Mouse (Mus musculus): ENCODE data around the gene Usp39. TPM values are rescaled to one million over a fixed set of nuclear protein-coding genes. Genes with fewer than 3 reads are reported as not detected.

Usp39 gene
- polyA plus RNA-seq, 1 experiment from 2014 or later = 38.3 TPM

DNA sequence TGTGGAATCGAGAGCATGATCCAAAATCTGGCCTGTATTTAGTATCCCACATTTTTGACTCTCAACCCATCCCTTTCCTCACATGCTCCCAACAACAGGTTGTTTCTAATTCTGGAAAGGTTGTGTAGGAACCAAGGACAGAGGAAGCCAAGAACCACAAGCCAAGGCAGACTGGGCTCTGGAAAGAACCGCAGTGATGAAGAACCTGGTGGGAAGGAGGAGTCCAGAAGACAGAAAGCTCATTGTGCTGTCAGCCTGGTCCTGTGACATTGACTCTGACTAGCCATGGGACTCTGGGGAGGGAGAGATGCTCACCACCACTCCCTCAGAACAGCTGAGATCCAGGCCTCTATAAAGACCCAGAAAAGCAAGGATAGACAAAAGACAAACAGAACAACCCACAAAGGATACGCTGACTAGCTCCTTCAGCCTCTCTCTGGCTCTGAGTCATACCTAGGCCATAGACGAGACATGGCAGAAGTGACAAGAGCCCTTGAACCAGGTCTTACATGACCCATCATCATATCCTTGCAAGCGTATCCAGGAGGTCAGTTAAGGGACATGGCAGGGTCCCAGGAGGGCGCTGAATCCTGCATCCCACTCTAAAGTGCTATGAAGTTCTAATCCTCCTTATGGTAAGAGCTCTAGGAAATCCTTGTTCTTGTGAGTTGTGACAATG lies 38.3 kb upstream of the Usp39 start:
- WGBS = 78% methylated on average over 6 of the region's 6 CpGs

DNA sequence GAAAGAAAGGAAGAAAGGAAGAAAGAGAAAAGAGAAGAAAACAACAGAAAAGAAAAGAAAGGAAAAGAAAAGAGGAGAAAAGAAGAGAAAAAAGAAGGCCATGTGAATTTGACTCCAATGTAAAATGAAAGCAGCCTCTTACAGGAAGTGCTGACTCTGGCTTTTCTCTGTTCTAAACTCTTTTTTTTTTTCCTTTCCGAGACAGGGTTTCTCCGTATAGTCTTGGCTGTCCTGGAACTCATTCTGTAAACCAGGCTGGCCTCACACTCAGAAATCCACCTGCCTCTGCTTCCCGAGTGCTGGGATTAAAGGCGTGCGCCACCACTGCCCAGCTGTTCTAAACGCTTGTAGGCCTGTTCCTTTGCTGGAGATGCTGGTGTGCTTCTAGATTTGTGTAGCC lies 37.5 kb upstream of the Usp39 start:
- H3K4me2 ChIP-seq = no peak overlapping the region
- WGBS = 74% methylated on average over 6 of the region's 6 CpGs
- H3K9ac ChIP-seq = no peak overlapping the region
- no peaks in the 10 kb centered on the region for H3K27me3 ChIP-seq (replicated peaks)
- peaks cover 3% of the 10 kb centered on the region; the same call in 1 of the 2 replicates for H3K4me1 ChIP-seq
- no peak overlapping the region for H3K4me3 ChIP-seq (replicated peaks)
- H3K27ac ChIP-seq = no peak overlapping the region
- H3K36me3 ChIP-seq = peaks cover 28% of the 10 kb centered on the region
- ATAC-seq (ENCODE audit: insufficient read depth, low FRiP score, low read depth) = no peak
- H3K9me3 ChIP-seq = no peaks in the 10 kb centered on the region

More for the DNA sequence above, 38.3 kb upstream of the Usp39 start:
- no peak overlapping the region for H3K27ac ChIP-seq
- H3K9me3 ChIP-seq = no peaks in the 10 kb centered on the region
- H3K36me3 ChIP-seq = peaks cover 29% of the 10 kb centered on the region
- peaks cover 8% of the 10 kb centered on the region for H3K4me1 ChIP-seq
- no peaks in the 10 kb centered on the region for H3K27me3 ChIP-seq (replicated peaks)
- H3K4me2 ChIP-seq = no peak overlapping the region
- no peak for ATAC-seq (ENCODE audit: insufficient read depth, low FRiP score, low read depth)
- H3K4me3 ChIP-seq (replicated peaks) = no peak overlapping the region
- no peak overlapping the region for H3K9ac ChIP-seq

DNA sequence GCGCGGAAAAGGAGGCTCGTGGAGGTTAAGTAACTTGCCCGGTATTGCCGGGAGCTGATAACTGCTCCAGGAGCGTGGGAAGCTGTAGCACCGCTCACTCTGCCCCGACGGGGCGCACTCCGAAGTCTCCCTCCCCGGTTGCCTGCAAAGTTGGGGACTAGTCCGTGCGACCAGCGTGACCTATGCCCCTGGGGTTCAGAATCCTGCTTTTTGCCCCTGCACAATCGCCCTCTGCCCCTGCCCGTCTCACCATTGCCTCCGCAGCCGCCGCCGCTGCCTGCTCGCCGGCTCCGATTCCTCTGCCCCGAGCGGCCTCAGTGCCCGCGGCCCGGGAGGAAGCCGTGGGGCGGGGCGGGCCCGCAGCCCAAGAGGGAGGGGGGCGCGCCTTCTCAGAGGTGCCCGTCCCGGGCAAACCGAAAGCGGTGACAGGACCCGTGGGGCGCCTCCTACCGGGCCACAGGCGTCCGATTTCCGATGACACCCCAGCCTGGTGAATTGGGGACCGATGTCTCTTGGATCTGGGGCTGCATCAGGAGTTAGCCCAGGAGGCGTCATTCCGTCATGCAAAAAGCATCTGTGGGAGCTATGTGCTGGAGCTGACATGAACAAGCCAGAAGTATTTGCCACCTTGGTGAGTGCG lies 35.3 kb upstream of the Usp39 start, which contains the start of gene Vamp5:
TSS of gene Vamp5 (minus strand) at position 338 of the 640 bp plus-strand sequence.
- peak within 1 kb of the TSS; percentile 17; the same call in 1 of the 2 replicates for H3K9ac ChIP-seq
- ATAC-seq (ENCODE audit: insufficient read depth, low FRiP score, low read depth) = peak; percentile 85
- H3K9me3 ChIP-seq = no peaks in the 10 kb centered on the region
- H3K4me3 ChIP-seq (replicated peaks) = peak within 1 kb of the TSS; percentile 51
- peak within 1 kb of the TSS; percentile 48; the same call in 1 of the 2 replicates for H3K27ac ChIP-seq
- peak within 1 kb of the TSS; percentile 72 for H3K4me2 ChIP-seq
- H3K36me3 ChIP-seq = peaks cover 11% of the 10 kb centered on the region
- peaks cover 3% of the 10 kb centered on the region; the same call in 1 of the 2 replicates for H3K4me1 ChIP-seq
- H3K27me3 ChIP-seq (replicated peaks) = no peaks in the 10 kb centered on the region
- WGBS = 1% methylated on average over 45 of the region's 49 CpGs

DNA sequence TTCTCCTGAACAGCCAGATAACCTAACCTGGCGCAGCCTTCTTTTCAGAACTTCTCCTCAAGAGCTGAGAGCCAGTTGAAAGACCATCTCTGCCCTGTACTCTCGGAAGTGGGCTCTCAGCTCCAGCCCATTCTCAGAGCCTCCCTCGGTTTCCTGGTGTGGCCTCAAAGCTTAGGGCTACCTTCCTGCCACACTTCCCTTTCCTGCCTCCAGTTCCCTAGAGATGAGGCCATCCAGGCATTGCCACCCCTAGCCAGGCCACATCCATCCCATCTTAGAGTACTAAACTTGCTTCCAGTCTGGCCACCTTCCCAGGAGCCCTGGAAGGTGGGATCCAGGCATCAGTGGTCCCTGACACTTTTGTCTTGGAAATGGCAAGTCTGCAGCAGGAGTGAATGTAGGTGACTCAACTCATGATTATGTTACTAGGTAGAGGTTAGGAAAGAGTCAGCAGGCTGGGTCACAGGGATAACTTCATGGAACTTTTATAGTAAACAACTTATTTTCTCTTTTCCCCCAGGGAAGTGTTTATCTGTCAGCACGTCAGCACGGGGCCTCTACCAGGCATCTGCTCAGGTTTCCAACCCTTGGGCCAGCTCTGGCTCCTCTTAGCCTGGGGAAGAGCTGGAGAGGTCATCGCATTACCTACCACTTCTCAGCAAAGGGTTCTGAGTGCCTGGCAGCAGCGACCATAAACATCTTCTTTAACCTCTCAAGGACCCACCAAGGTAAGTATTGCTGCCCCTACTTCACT lies 34.6 kb upstream of the Usp39 start:
- Histone ChIP-seq H3K27ac (peak overlapping the region; percentile 48; the same call in 1 of the 2 replicates), H3K9me3 (no peaks in the 10 kb centered on the region), H3K4me2 (peak overlapping the region; percentile 72), H3K4me3 (replicated peaks) (peak overlapping the region; percentile 51), H3K27me3 (replicated peaks) (no peaks in the 10 kb centered on the region), H3K36me3 (peaks cover 4% of the 10 kb centered on the region; the same call in 1 of the 2 replicates), H3K9ac (peak overlapping the region; percentile 17; the same call in 1 of the 2 replicates), H3K4me1 (peaks cover 3% of the 10 kb centered on the region; the same call in 1 of the 2 replicates)
- no peak for ATAC-seq (ENCODE audit: insufficient read depth, low FRiP score, low read depth)
- WGBS = 44% methylated on average over 7 of the region's 7 CpGs

DNA sequence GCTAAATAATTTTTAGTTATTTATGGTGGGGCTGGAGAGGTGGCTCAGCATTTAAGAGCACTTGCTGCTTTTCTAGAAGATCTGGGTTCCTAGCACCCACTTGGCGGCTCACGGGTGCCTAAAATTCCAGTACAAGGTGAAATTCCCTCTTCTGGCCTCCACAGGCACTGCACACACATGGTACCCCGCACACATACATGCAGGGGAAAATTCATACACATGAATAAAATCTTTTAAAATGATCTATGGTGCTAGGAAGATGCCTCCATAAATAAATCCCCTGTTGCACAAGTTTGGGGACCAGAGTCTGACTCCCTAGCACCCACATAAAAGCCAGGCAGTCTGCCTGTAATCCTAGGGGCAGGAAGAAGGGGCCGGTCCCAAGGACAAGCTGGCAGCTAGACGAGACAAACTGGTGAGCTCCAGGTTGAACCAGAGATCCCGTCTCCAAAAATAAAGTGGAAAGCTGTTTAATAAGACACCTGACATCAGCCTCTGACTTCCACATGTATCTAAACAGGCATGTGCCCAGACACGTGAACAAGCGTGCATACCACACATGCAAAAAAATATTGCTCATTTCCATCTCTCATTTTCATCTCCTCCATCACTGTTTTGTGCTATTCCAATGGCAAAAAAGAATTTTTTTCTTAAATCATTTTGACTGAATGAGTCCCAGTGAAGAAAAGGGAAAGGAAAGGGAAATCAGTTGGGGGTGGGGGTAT lies 33.7 kb upstream of the Usp39 start:
- Histone ChIP-seq H3K4me2 (0 out of 2 replicates have a peak overlapping the region, but pooled peaks have one; percentile 72), H3K27me3 (replicated peaks) (no peaks in the 10 kb centered on the region), H3K9me3 (no peaks in the 10 kb centered on the region), H3K9ac (no peak overlapping the region), H3K27ac (no peak overlapping the region), H3K36me3 (no peaks in the 10 kb centered on the region), H3K4me3 (replicated peaks) (no peak overlapping the region), H3K4me1 (peaks cover 8% of the 10 kb centered on the region; the same call in 1 of the 2 replicates)
- ATAC-seq (ENCODE audit: insufficient read depth, low FRiP score, low read depth) = no peak
- 85% methylated on average over 8 of the region's 8 CpGs for WGBS

DNA sequence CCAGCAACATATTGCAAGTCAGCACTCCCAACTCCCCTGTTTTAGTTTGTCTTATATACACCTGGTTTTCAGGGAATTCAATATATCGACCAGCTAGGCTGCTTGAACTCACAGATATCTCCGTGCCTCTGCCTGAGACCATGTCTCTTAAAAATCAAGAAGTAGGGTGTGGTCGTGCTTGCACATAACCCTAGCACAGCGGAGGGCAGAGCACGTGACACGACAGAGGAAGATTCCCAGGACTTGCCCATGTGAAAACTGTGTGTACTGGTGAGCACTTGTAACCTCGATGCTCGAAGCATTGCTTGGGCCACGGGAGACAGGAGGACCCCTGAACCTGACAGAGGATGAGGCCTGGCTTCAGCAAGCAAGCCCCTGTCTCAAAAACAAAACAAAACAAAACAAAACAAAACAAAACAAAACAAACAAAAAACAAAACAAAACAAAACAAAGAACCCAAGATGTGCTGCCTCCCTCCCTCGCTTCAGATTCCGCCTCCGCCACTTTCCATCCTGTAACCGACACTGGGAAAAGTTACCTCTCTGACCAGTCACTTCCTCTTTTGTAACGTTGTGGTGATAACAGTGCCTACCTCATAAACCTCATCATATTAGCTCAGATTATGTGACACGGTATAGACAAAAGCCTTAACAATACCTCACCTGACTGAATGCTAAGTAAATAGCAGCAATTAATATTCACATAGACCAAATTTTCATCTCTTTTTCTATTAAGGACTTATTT lies 30.0 kb upstream of the Usp39 start:
- Histone ChIP-seq H3K36me3 (no peaks in the 10 kb centered on the region), H3K27me3 (replicated peaks) (no peaks in the 10 kb centered on the region), H3K4me2 (no peak overlapping the region), H3K4me1 (peaks cover 7% of the 10 kb centered on the region), H3K9me3 (no peaks in the 10 kb centered on the region), H3K4me3 (replicated peaks) (no peak overlapping the region), H3K27ac (no peak overlapping the region), H3K9ac (no peak overlapping the region)
- 68% methylated on average over 15 of the region's 15 CpGs for WGBS
- ATAC-seq (ENCODE audit: insufficient read depth, low FRiP score, low read depth) = peak; percentile 54; the same call in 1 of the 2 replicates

DNA sequence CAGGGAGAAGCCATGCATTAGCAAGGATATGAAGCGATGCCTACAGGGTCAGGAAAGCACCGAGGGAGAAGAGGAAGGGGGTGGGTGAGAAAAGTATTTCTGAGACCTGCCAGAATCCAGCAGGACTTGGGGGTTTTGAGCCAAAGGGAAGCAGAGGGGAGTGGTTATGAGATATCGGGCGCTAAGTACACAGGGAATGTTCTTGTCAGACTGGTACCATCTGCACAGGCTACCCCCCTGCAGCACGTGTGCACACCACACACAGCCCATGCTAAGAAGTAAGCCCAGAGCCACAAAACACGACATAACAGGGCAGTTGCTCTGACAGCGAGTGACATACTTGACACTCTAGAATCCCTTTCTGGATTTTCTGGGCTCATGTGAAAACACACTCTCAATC lies 29.2 kb upstream of the Usp39 start:
- H3K27me3 ChIP-seq (replicated peaks) = no peaks in the 10 kb centered on the region
- no peak overlapping the region for H3K9ac ChIP-seq
- H3K9me3 ChIP-seq = no peaks in the 10 kb centered on the region
- no peak overlapping the region for H3K4me2 ChIP-seq
- peaks cover 12% of the 10 kb centered on the region for H3K4me1 ChIP-seq
- H3K27ac ChIP-seq = no peak overlapping the region
- no peaks in the 10 kb centered on the region for H3K36me3 ChIP-seq
- WGBS = 39% methylated on average over 7 of the region's 7 CpGs
- peak; percentile 47; the same call in 1 of the 2 replicates for ATAC-seq (ENCODE audit: insufficient read depth, low FRiP score, low read depth)
- H3K4me3 ChIP-seq (replicated peaks) = no peak overlapping the region

DNA sequence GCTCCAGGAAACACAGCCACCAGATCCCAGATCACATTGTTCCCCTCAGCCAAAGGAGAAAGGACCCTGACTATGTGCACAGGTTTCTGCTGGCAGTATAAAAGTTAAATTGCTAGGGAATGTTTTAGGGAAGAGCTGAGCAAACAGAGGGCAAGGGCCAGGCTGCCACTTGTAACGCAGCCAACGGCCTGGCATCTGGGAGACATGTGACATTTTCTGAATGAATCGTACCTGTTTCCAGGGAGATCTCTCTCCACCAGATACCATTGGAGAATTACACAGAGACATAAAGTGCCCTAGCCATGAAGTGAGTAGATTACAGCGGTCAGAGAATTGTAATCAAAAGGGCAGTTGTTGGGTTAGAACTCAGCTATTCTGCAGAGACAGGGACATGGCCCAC lies 28.2 kb upstream of the Usp39 start:
- H3K4me2 ChIP-seq = no peak overlapping the region
- H3K9me3 ChIP-seq = no peaks in the 10 kb centered on the region
- no peak overlapping the region for H3K4me3 ChIP-seq (replicated peaks)
- no peak for ATAC-seq (ENCODE audit: insufficient read depth, low FRiP score, low read depth)
- no peak overlapping the region for H3K27ac ChIP-seq
- WGBS = 77% methylated on average over 4 of the region's 4 CpGs
- peaks cover 12% of the 10 kb centered on the region for H3K4me1 ChIP-seq
- no peaks in the 10 kb centered on the region for H3K27me3 ChIP-seq (replicated peaks)
- H3K9ac ChIP-seq = no peak overlapping the region
- H3K36me3 ChIP-seq = no peaks in the 10 kb centered on the region

DNA sequence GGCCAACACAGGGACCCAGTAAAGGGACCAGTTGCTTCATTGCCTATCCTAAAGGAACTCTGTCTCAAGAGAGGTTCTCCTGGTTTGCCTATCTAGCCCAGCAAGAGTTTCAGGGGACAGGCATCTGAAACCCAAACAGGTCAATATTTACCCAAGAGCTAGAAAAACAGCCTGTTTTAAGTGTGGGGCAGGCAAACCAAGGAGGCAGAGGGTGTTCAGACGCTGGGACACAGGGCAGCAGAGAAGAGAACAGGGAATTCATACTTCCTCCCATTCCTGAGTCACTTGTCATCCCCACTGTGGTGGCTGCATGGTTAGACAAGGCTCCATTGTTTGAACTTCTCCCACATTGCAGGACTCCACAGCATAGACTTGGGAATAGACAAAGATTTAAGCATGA lies 26.6 kb upstream of the Usp39 start:
- Histone ChIP-seq H3K27ac (peak overlapping the region; percentile 79), H3K4me3 (replicated peaks) (no peak overlapping the region), H3K4me2 (no peak overlapping the region), H3K4me1 (peaks cover 12% of the 10 kb centered on the region), H3K36me3 (no peaks in the 10 kb centered on the region), H3K9me3 (no peaks in the 10 kb centered on the region), H3K9ac (no peak overlapping the region), H3K27me3 (replicated peaks) (no peaks in the 10 kb centered on the region)
- WGBS = 20% methylated on average over 1 of the region's 1 CpGs
- 0 out of 2 replicates have a peak, but pooled peaks have one; percentile 57 for ATAC-seq (ENCODE audit: insufficient read depth, low FRiP score, low read depth)

DNA sequence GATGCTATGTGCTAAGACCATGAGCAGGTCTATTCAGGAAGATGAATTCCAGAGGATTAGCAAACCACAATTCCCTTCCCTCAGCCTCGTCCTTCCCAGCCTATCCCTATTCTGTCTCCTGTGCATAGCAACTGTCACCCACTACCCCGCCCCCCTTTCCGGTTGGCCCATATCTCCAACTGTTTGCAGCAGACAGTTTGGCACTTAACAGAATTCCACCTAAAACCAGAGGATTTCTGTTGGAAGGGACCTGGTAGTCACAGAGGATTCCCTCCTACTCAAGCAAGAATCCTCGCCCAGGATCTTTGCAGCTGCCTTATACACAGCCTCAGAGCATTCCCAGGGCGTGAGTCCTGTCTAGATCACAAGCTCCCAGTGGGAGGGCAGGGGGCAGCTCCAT lies 26.2 kb upstream of the Usp39 start:
- peaks cover 12% of the 10 kb centered on the region for H3K4me1 ChIP-seq
- H3K9ac ChIP-seq = no peak overlapping the region
- H3K27ac ChIP-seq = peak overlapping the region; percentile 79
- H3K4me3 ChIP-seq (replicated peaks) = no peak overlapping the region
- no peaks in the 10 kb centered on the region for H3K9me3 ChIP-seq
- 0 out of 2 replicates have a peak, but pooled peaks have one; percentile 11 for ATAC-seq (ENCODE audit: insufficient read depth, low FRiP score, low read depth)
- H3K36me3 ChIP-seq = no peaks in the 10 kb centered on the region
- 38% methylated on average over 5 of the region's 5 CpGs for WGBS
- H3K27me3 ChIP-seq (replicated peaks) = no peaks in the 10 kb centered on the region
- no peak overlapping the region; the same call in 1 of the 2 replicates for H3K4me2 ChIP-seq

DNA sequence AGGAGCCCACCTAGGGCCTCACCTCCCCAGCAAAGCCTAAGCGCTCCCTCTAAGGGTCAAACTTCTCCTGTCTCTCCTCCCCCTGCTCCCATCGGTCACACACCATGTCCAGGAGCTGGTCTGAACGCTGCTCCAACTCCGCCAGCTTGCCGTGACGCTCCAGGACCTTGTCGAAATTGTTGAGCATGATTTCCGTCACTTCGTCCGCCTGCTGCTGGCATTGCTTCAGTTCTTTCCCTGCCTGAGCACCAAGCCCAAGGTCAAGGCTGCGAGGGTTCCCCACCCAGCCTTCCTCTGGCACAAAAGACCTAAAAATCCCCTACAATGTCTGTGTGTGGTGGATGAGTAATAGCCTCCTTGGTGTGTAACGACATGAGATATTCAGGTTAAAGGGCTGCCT lies 25.1 kb upstream of the Usp39 start:
- no peak overlapping the region for H3K9ac ChIP-seq
- no peak overlapping the region for H3K27ac ChIP-seq
- H3K27me3 ChIP-seq (replicated peaks) = no peaks in the 10 kb centered on the region
- no peaks in the 10 kb centered on the region for H3K36me3 ChIP-seq
- no peak for ATAC-seq (ENCODE audit: insufficient read depth, low FRiP score, low read depth)
- H3K4me1 ChIP-seq = peaks cover 12% of the 10 kb centered on the region
- 75% methylated on average over 12 of the region's 12 CpGs for whole genome bisulfite sequencing
- no peak overlapping the region for H3K4me2 ChIP-seq
- H3K9me3 ChIP-seq = no peaks in the 10 kb centered on the region
- H3K4me3 ChIP-seq (replicated peaks) = no peak overlapping the region

All from stomach, embryonic 15.5 days (tissue).